Mouse (Mus musculus) adrenal gland, adult (tissue): ENCODE measurements at regions not wholly inside any gene's neighbourhood (a gene's known extent, or its start where the extent isn't known, plus 50 kb on each side); places are given as distances from the start of the nearest gene placed in this dataset.
"Not testable (repeated sequence)": the region's sequence is repeated elsewhere in the genome, so short reads cannot be mapped to it uniquely, and the experiment has no call there.

Source experiments
- DNase-seq, 2 experiments: peaks; one replicate each; pipeline ENCODE4 v3.0.0; 2022 to 2023; ENCODE audit warnings: low spot score in 1 of 2; ENCODE audit not compliant: inconsistent age in 2 of 2

DNA sequence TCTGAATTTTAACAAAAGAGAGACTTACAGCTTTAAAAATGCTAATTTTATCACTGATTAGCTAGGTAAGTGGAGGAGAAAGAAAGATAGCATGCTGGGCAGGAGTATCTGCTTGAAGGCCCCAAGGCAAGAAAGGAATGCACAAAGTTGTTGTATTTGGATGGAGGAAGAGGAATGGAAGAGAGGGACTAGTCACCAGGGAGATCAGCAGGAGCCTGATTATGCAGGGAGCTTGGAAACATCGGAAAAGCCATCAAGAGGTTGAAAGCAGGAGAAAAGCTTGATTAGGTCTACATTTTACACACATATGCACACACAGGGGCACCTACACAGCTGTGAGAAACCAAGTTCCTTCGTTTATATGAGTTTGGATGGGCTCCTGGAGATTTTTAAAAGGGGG is 188.1 kb downstream of the Lyplal1 start:
- no peak for DNase-seq

DNA sequence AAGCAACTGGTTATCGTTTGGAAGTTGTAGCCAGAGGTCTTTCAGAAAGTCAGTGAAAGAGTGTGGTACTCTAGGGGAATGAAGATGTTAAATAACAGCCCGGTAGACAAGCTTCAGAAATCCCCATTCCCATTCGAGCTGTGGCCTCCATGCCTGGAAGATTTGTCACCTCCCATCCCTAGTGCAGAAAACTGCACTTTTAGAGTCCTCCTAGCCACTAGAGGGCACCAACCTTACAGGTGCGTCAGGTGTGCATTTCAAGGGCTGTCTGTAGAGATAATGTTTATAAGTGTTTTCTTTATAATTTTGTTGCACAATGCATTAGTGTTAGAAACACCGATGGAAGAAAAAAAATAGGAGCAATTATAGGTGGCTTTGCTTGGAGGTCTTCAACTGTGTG is 187.3 kb downstream of the Lyplal1 start:
- no peak for DNase-seq

DNA sequence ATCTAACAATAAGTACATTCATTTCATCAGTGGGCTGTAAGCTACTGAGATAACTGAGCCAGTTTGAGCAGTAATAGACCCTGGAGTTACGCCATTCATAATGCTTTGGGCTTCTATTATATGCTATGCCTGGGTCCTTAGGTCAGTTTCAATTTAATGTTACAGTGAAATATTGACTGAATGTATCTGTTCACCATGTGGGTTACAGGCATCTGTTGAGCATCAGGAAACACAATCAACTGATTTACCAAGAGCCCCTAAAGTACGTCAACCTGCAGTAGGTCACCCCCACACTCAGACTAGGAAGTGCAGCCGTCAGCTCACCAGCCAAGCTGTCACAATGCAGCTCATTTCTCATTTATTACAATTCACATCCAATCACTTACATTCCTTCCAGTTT is 183.5 kb downstream of the Lyplal1 start:
- DNase-seq = no peak

DNA sequence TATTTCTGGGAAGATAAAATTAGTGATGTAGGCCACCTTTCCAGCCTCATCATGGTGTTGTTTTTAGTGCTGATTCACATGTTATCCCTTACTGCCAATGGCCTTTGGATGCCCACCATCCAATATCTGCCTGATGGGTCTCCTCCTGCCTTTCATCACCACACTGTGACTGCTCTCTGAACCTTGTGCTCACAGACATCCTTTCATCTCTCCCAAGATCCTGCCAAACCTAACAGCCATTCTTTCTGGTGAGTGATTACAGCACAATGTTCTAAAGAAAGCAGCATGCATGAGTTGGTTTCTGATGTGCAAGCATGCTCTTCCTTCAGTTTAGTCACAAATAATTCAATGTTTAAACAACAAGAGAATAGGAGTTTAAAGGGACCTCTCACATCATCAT is 180.1 kb downstream of the Lyplal1 start:
- no peak for DNase-seq

DNA sequence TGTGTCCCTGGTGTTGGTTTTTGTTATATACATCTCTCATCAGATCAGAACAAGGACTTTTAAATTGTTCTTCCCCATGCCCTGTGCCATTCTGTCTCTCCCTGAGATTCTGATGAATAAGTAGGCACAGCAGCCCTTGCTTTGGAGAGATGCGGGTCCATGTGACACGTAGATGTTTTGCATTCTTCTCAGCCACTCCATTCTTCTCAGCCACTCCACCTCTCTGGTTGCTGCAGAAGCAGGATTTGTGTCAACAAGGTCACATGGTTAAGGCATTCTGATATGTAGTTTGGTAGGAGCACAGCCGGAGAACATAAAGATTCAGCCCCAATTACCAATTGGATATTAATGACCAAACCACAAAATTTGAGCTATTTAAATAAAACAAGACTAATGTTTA is 177.2 kb downstream of the Lyplal1 start:
- DNase-seq = no peak

DNA sequence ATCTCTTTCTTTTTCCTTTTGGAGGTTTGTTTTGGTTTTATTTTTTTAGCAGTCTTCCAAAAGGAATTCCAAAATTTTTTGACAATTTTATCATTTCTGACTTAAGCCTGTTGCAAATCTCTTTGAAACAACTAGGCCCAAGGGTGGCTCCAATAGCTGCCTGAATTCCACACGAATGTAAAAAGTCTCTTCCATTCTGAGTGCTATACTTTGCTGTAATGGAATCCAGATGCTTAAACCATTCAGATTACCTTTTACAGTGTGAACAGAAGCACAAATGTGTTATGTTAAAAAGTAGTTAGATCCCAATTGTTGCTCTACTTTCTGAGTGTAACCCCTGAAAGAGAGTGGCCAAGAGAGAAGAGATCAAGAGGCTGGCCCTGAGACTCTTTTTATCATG is 176.6 kb downstream of the Lyplal1 start:
- DNase-seq = no peak

DNA sequence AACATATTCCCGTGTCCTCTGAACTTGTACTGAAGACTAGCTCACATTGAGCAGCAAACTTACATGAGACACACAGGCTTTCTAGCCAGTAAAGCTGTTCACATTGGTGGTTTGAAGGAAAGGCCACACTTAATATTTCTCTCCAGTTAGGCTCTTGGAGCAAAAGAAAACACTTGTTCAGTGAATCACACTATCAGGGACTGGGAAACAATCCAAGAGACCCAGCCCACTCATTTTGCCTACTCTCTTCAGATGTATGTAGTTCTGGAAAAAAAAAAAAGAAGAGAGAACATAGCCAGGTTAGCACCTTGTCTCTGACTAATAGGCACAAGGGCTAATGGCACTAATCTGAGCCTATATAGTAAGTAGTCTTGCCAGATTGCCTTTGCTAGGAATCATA is 165.9 kb downstream of the Lyplal1 start:
- DNase-seq = no peak

DNA sequence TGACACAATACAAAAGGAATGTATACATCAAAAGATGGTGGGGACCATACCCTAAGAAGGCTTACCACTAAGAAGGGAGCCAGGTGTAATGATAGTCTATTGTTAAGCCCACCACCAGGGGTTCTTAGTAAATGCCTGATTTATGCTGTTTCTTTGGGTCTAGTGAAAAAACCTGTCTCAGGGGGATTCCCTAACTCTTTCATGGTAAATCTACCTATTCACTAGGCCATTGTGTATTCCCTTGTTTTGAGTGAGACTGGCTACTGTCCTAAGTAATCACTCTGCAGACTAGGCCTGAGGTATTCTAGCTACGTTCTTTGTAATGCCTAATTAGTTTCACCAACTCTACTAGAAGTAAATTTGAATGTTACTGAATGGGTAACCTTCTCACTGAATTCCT is 161.3 kb downstream of the Lyplal1 start:
- not testable (repeated sequence) for DNase-seq

DNA sequence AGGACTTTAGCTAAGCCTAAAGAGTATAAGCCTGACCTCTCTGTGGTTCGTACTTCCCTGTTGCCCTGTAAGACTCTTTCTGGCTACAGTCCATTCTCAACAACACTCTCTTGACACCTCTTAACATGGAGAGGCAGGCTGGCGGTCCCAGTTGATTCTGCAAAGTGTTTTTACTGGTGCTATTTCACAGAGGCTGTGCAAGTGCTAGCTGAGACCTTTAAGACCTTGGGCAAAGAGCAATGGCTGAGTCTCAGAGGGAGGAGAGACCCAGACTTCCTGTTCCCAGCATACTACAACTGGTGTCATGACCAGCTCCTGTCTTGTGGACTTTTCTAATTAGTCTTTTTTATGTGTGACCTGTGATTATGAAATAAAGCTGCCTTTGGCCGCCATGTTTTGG is 159.6 kb downstream of the Lyplal1 start:
- peak in 1 of 2 experiments; percentile 25 for DNase-seq

DNA sequence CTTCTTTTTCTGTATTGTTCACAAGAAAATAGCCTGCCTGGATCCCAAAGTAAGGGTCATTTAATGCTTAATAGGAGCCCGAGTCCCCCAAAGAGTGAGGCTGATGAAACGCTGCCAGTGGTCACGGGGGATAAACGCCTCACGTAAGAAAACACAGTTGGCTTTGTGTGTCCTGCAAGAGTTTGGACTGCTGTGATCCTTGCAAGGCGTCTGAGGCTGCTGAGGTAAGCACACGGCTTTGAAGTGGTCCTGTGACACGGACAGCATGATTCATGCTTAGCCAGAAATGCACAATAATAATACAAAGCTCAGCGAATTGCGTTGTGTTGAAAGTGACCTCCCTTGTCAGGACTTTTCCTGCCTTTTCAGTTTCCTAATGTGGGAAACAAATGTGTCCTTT is 158.8 kb downstream of the Lyplal1 start:
- DNase-seq = peak; percentile 27 to 55

DNA sequence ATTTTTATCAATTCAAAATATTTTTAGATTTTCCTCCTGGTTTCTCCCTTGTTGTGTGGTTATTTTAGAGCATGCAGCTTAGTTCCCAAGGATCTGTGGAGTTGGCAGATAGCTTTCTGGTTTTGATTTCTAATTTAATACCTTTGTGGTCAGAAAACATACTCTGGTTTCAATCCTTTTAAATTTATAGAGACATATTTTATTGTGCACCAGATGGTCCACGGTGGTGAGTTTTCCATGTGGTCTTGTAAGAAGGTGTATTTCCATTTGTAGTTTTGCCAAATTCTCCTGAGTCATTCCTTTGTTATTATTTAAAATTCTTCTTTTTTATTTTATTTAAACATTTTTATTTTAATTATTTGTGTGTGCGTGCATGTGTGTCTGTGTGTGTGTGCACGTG is 154.5 kb downstream of the Lyplal1 start:
- no peak for DNase-seq

DNA sequence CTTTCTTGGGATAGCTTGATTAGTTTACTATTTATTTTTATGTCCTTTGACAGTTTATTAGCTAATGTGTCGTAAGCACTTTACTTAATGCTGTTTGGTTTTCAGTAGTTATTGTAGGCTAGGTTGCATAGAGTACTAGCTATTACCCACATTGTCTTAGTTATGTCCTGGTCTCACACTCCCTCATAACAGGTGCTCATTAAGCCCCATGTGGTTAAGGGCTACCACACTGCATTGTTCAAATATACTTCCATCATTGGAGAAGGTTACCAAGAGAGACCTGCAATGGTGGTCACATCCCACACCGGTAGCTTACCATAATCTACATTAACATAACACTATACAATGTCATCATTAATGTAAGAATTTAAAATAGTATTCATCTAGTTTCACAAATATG is 153.3 kb downstream of the Lyplal1 start:
- no peak for DNase-seq

DNA sequence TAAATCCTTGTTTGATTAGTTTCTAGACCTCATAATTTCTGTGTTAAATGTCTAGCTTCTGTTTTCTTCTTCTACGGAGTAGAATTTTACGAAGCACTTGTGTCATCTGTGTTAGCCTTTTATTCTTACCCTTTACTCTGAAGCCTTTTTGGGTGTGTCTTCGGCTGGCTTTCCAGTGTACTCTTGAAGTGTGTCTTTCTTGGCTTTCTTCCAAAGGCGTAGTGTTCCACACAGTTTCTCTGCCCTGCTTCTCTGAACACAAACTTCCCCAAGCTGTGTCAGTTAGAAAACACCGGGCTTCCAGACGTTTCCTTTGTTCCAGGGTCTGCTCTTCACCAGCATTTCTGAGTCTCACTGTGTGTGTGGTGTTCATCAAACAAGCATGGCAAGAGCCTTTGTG is 152.7 kb downstream of the Lyplal1 start:
- no peak for DNase-seq

DNA sequence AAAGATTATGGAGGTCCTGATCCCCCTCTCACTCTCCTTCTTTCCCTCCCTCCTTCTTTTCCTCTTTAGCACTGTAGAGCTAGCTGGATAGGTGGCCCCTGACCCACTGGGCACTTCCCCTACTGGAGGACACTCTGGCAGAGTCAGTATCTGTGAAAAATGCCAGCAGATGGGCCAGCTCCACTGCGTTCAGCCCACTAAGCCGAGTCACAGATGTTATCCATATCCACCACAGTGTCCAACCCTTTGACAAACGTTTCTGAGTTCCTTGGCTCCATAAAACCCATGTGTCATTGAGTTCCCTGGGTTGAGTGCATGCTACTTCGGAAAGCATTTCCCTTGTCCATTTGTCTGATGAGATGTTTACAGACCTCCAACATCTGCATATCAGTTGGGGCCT is 149.9 kb downstream of the Lyplal1 start:
- DNase-seq = no peak

DNA sequence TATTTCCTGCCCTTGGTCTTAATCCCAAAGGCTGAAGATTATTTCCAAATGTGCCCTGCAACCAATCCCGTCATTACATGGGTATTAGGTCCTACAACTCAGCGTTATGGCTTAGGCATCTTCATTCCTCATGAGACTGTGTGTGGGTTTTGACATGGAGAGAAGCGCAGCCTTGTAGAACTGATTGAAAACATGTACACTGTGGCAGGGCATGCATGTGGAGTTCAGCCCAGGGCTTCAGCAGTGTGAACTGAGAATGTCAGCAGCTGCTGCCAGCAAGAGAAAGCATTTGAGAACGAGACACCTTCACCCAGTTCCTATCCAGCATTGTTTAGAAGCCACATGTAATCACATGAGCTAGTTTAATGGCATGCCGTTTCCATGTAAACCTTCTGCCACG is 149.3 kb downstream of the Lyplal1 start:
- no peak for DNase-seq

DNA sequence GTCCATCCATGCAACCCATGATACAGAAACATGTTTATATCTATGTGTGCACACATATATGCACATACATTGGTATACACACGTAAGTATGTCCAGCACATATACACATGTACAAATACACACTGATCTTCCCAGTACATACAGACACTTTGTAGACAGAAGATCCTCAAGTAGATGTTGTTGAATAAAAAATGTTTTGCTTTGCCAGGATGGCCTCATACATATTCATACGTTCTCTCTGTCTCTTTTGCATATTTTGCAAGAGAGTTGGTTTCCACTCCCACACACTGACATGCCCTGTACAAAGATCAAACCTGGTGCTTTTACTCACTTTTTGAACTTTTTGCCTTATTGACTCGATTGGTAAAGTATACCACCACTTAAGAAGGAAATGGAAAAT is 148.5 kb downstream of the Lyplal1 start:
- DNase-seq = no peak

DNA sequence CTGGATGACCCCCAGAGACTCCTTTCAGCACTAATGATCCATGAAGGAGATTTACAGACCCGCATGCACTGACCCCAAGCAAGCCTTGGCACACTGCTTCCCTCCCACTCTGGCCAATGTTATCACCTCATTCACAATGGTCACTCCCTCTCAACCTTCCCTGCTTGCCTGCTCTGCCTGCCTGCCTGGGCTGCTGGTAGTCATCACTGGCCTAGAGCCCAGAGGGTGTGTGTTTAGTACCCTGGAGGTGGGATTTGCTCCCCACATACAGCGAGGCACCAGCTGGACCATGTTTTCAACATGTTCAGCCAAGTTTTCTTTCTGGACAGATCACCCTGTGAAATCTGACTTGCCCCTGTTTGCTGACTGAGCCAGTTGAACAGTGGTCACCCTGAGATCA is 147.9 kb downstream of the Lyplal1 start:
- DNase-seq = no peak

DNA sequence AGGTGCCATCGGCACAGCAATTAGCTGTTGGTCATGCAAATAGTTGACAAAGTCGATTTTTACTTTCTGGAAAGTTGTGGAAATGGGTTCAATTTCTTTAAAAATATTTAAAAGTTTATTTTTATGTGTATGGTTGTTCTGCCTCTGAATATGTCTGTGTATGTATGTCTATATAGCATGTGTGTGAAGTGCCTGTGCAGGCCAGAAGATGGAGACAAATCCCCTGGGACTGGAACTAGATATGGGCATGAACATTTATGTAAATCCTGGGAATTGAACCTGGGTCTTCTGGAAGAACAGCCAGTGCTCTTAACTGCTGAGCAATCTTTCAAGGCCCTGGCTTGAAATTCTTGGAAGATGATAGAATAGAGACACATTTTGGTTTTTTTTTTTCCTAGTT is 140.0 kb downstream of the Lyplal1 start:
- no peak for DNase-seq

DNA sequence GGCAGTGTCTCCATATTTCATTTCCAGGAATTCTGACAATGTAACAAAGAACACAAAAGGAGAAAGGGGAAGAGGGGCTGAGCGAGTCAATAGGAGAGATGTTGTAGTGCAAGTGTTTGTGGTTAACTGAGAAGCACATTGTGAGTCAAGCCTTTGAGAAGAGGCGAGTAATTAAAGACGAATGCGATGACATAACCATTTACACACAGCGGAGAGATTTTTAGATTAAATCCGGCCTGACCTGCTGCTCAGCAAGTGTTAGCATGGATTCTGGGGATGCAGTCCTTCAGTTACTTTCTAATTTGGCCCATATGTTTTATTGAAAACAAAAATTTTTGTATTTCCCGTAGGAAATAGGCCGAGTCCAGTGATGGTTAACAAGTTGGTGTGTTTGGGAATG is 127.7 kb downstream of the Lyplal1 start:
- no peak for DNase-seq

DNA sequence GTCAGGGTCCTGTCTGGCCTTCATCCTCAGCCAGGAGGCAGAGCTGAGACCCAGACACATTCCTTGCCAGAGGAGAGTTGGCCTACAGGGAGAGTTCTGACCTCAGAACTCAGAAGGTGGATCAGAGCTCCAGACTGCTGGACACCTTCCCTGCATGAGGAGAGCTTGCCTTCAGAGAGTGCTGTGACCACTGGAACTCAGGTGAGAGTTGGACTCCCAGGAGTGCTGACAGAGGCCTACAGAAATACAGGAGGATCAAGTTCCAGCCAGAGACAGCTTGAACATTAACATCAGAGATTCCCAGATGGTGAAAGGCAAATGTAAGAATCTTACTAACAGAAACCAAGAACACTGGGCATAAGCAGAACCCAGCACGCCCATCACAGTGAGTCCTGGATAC is 117.0 kb downstream of the Lyplal1 start:
- DNase-seq = not testable (repeated sequence)

DNA sequence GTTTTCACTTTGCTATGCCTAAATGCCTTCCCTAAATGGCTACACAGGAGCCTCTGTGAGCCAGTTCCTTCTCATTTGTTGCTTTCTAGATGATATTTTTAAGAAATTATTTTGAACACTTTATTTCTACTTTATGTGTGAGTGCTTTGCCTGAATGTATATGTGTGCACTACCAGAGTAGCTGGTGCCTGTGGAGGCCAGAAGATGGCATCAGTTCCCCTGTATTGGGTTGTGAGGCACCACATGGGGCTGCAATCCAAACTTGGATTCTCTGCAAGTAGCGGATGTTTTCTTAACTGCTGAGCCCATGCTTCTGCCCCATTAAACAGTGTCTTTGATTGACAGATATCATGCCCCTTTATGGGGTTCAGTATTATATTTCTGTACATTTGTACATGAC is 103.7 kb downstream of the Lyplal1 start:
- no peak for DNase-seq

DNA sequence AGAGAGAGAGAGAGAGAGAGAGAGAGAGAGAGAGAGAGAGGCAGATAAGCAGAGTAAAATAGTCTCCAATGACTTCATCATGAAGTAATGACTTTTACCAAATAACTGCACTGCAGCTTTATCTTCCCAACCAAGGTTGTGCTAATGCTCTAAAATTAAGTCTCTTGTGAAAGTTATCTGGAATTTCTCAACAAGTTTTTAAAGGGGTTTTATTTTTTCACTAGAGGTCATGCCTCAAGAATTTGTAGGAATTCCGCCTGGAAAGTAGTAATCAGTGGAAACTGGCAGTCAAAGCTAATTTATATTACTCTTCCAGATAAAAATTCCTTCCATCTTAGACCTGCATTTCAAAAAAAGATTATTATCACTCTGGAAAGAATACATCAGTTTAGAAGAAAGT is 102.9 kb downstream of the Lyplal1 start:
- no peak for DNase-seq

DNA sequence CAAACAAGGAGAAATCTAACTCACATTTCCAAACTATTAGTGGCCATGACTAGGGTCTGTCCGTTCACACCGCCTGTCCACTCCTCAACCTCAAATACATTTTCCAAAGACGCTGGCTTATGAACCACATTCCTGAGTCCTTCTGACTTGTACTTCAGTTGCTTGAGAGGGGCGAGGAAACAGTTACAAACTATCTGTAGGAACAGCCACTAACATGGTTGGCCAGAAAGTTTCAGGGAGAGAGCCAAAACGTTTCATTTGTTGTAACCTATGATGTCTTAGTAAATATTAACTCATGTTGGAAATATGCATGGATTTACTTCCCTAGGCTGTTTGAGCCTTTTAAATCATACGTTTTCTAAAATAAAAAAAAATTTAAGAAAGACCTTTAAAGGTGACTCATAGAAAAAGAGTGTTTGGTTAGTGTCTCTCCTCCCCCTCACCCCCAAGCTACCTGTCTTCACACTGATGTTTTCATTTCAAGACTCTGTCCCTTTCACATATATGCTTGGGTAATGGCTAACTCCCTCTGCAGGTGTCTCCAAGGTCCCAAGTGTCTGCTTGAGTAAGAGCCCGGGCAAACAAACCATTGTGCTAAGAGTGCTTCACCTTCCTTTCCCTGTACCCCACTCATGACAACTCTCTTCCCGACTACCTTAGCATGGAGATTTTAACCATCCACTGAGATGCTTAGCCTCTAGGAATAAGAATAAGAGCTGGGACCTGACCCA is 101.1 kb downstream of the Lyplal1 start:
- DNase-seq = peak in 1 of 2 experiments; percentile 27

DNA sequence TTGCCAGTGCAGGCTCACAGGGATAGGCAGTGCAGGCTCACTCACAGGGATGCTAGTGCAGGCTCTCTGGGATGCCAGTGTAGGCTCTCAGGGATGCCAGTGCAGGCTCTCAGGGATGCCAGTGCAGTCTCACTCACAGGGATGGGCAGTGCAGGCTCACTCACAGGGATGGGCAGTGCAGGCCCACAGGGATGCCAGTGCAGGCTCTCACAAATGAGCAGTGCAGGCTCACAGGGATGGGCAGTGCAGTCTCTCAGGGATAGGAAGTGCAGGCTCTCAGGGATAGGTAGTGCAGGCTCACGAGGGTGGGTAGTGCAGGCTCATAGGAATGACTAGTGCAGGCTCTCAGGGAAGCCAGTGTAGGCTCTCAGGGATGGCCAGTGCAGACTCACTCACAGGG is 99.6 kb downstream of the Lyplal1 start:
- DNase-seq = no peak
